Mouse (Mus musculus) stomach, embryonic 16.5 days (tissue): Measurements from ENCODE around the gene Fam89b. TPM values are rescaled to one million over a fixed set of nuclear protein-coding genes. Genes with fewer than 3 reads are reported as not detected.
A peak's percentile ranks its signal among the peaks of the same experiment; 100 is the strongest.

ENCODE experiments used
- ATAC-seq: fragments of 200-750 bp; cut with Nextera tagmentation; 2 replicates; pipeline ENCODE4 v1.8.0; 2017; ENCODE audit warnings: moderate number of reproducible peaks, moderate TSS enrichment; ENCODE audit not compliant: insufficient read depth, low FRiP score
- H3K27ac ChIP-seq: fragments of 300-500 bp; sonication (generic); 2 replicates; pipeline ENCODE4 v1.5.1; 2014; ENCODE audit warnings: low read length
- H3K27me3 ChIP-seq: fragments of 300-500 bp; sonication (generic); 2 replicates; pipeline ENCODE4 v1.6.1; 2014; ENCODE audit warnings: low read length, control low read depth, mixed read lengths; ENCODE audit not compliant: control insufficient read depth, insufficient read depth
- H3K36me3 ChIP-seq: fragments of 300-500 bp; sonication (generic); 2 replicates; pipeline ENCODE4 v1.6.1; 2014; ENCODE audit warnings: low read length; ENCODE audit not compliant: control insufficient read depth, insufficient read depth
- H3K4me1 ChIP-seq: fragments of 300-500 bp; sonication (generic); 2 replicates; pipeline ENCODE4 v1.6.1; 2014; ENCODE audit warnings: low read length, control low read depth, mixed read lengths; ENCODE audit not compliant: control insufficient read depth, insufficient read depth
- H3K4me2 ChIP-seq: fragments of 300-500 bp; sonication (generic); 2 replicates; pipeline ENCODE4 v1.6.1; 2014; ENCODE audit warnings: low read depth, low read length, mixed read lengths
- H3K4me3 ChIP-seq: fragments of 300-500 bp; sonication (generic); replicated peaks from 2 replicates; pipeline ENCODE4 v1.5.1; 2014; ENCODE audit warnings: mild to moderate bottlenecking, low read length
- H3K9ac ChIP-seq: fragments of 300-500 bp; sonication (generic); 2 replicates; pipeline ENCODE4 v1.6.1; 2014; ENCODE audit warnings: low read length
- H3K9me3 ChIP-seq: fragments of 300-500 bp; sonication (generic); replicated peaks from 2 replicates; pipeline ENCODE4 v1.6.1; 2016; ENCODE audit warnings: low read length, control low read depth; ENCODE audit not compliant: control insufficient read depth
- WGBS: fragments of 180-500 bp; shearing (Covaris S2); extraction: QIAGEN DNeasy Blood & Tissue Kit; methylation state at CpG from one replicate; pipeline ENCODE4 v1.1.7; 2014; 5-methylcytosine and 5-hydroxymethylcytosine counted together
- polyA plus RNA-seq: library from polyadenylated mRNA; unstranded; fragments of >200 nt; fragmentation: Nextera tagmentation; extraction: Ambion mirVana; gene quantifications from 2 replicates; pipeline ENCODE4 v1.2.1, GENCODE M21; 2015

Gene Fam89b
- polyA plus RNA-seq, 1 experiment from 2014 or later, result 64.6 TPM

- ATAC-seq, result no peak
- Histone ChIP-seq H3K27me3 (no peaks in the 10 kb centered on the region), H3K27ac (peak overlapping the region; percentile 87), H3K4me2 (peak overlapping the region; percentile 89), H3K4me1 (peaks cover 60% of the 10 kb centered on the region), H3K4me3 (peak overlapping the region; percentile 93), H3K9ac (peak overlapping the region; percentile 95), H3K36me3 (no peaks in the 10 kb centered on the region), H3K9me3 (no peaks in the 10 kb centered on the region)
- 6% methylated on average over 37 of the region's 37 CpGs for WGBS
These were observed 616 bp downstream of the Fam89b start for GRCm38 (mm10) chr19:5728631-5729443.

- peaks cover 66% of the 10 kb centered on the region for H3K4me1 ChIP-seq
- ATAC-seq, result no peak
These were observed 1.8 kb downstream of the Fam89b start for GRCm38 (mm10) chr19:5727701-5728100.

GRCm38 (mm10) chr19:5726961-5727578, 2.4 kb downstream of the Fam89b start:
- ATAC-seq, result no peak
- peak overlapping the region; percentile 92 for H3K27ac ChIP-seq
- peak overlapping the region; percentile 67 for H3K9ac ChIP-seq
- WGBS, result 60% methylated on average over 15 of the region's 15 CpGs
- H3K4me2 ChIP-seq, result peak overlapping the region; percentile 89
- peak overlapping the region; percentile 93 for H3K4me3 ChIP-seq
- no peaks in the 10 kb centered on the region for H3K9me3 ChIP-seq
- H3K27me3 ChIP-seq, result no peaks in the 10 kb centered on the region
- no peaks in the 10 kb centered on the region; the same call in 1 of the 2 replicates for H3K36me3 ChIP-seq
- peaks cover 66% of the 10 kb centered on the region for H3K4me1 ChIP-seq

More at GRCm38 (mm10) chr19:5727701-5728100, 1.8 kb downstream of the Fam89b start:
- Histone ChIP-seq H3K4me3 (peak overlapping the region; percentile 93), H3K36me3 (no peaks in the 10 kb centered on the region), H3K27ac (peak overlapping the region; percentile 78), H3K9me3 (no peaks in the 10 kb centered on the region), H3K4me2 (peak overlapping the region; percentile 89), H3K9ac (peak overlapping the region; percentile 95), H3K27me3 (no peaks in the 10 kb centered on the region)
- WGBS, result 2% methylated on average over 14 of the region's 14 CpGs

GRCm38 (mm10) chr19:5725767-5726515, 3.5 kb downstream of the Fam89b start, which contains the start of gene Ehbp1l1:
Gene Ehbp1l1, minus strand, starts transcription at chr19:5726317.
- peaks cover 61% of the 10 kb centered on the region for H3K4me1 ChIP-seq
- H3K9ac ChIP-seq, result peak within 1 kb of the TSS; percentile 84
- ATAC-seq, result peak; percentile 56; the same call in 1 of the 2 replicates
- no peaks in the 10 kb centered on the region for H3K9me3 ChIP-seq
- 7% methylated on average over 45 of the region's 49 CpGs for WGBS
- H3K27ac ChIP-seq, result peak within 1 kb of the TSS; percentile 92
- H3K4me2 ChIP-seq, result peak within 1 kb of the TSS; percentile 89
- H3K36me3 ChIP-seq, result peaks cover under 1% of the 10 kb centered on the region; the same call in 1 of the 2 replicates
- no peaks in the 10 kb centered on the region for H3K27me3 ChIP-seq
- H3K4me3 ChIP-seq, result peak within 1 kb of the TSS; percentile 93

GRCm38 (mm10) chr19:5725029-5725707, 4.3 kb downstream of the Fam89b start:
- Histone ChIP-seq H3K36me3 (peaks cover 8% of the 10 kb centered on the region; the same call in 1 of the 2 replicates), H3K4me1 (peaks cover 53% of the 10 kb centered on the region), H3K4me3 (peak overlapping the region; percentile 57), H3K9me3 (no peaks in the 10 kb centered on the region), H3K9ac (peak overlapping the region; percentile 84), H3K4me2 (peak overlapping the region; percentile 89), H3K27me3 (no peaks in the 10 kb centered on the region), H3K27ac (peak overlapping the region; percentile 92)
- WGBS, result 51% methylated on average over 12 of the region's 12 CpGs
- peak; percentile 19; the same call in 1 of the 2 replicates for ATAC-seq

- Histone ChIP-seq H3K4me2 (peak overlapping the region; percentile 89), H3K27ac (peak overlapping the region; percentile 92), H3K9me3 (no peaks in the 10 kb centered on the region), H3K4me1 (peaks cover 50% of the 10 kb centered on the region), H3K9ac (peak overlapping the region; percentile 84), H3K4me3 (peak overlapping the region; percentile 57), H3K36me3 (peaks cover 13% of the 10 kb centered on the region), H3K27me3 (no peaks in the 10 kb centered on the region)
- whole genome bisulfite sequencing, result 36% methylated on average over 7 of the region's 7 CpGs
- peak; percentile 17; the same call in 1 of the 2 replicates for ATAC-seq
These were observed 4.9 kb downstream of the Fam89b start for GRCm38 (mm10) chr19:5724549-5724941.

- peak overlapping the region; percentile 92 for H3K27ac ChIP-seq
These were observed 5.4 kb downstream of the Fam89b start for GRCm38 (mm10) chr19:5723934-5724548.

GRCm38 (mm10) chr19:5722848-5723425, 6.5 kb downstream of the Fam89b start:
- Histone ChIP-seq H3K9me3 (no peaks in the 10 kb centered on the region), H3K4me1 (peaks cover 41% of the 10 kb centered on the region), H3K4me2 (no peak overlapping the region), H3K9ac (no peak overlapping the region), H3K36me3 (peaks cover 17% of the 10 kb centered on the region), H3K4me3 (no peak overlapping the region), H3K27me3 (no peaks in the 10 kb centered on the region), H3K27ac (no peak overlapping the region)
- WGBS, result 85% methylated on average over 7 of the region's 7 CpGs
- ATAC-seq, result no peak

More at GRCm38 (mm10) chr19:5723934-5724548, 5.4 kb downstream of the Fam89b start:
- H3K4me3 ChIP-seq, result peak overlapping the region; percentile 57
- ATAC-seq, result no peak
- H3K4me1 ChIP-seq, result peaks cover 50% of the 10 kb centered on the region
- H3K27me3 ChIP-seq, result no peaks in the 10 kb centered on the region
- 60% methylated on average over 4 of the region's 4 CpGs for WGBS
- no peaks in the 10 kb centered on the region for H3K9me3 ChIP-seq
- peak overlapping the region; percentile 89 for H3K4me2 ChIP-seq
- H3K36me3 ChIP-seq, result peaks cover 17% of the 10 kb centered on the region
- H3K9ac ChIP-seq, result peak overlapping the region; percentile 84
